Mouse (Mus musculus) heart, embryonic 10.5 days (tissue): ENCODE data around the gene Ccdc155. TPM values are rescaled to one million over a fixed set of nuclear protein-coding genes. Genes with fewer than 3 reads are reported as not detected.

Experiments
- DNase-seq: peaks from one replicate; pipeline ENCODE4 v3.0.0-alpha.2; 2017; ENCODE audit warnings: low spot score
- H3K27ac ChIP-seq: fragments of 300-500 bp; sonication (generic); 2 replicates; pipeline ENCODE4 v1.5.1; 2016; ENCODE audit warnings: mild to moderate bottlenecking
- H3K27me3 ChIP-seq: fragments of 300-500 bp; sonication (generic); 2 replicates; pipeline ENCODE4 v1.6.1; 2016; ENCODE audit warnings: mild to moderate bottlenecking; ENCODE audit not compliant: poor library complexity, insufficient read depth, severe bottlenecking
- H3K36me3 ChIP-seq: fragments of 300-500 bp; sonication (generic); 2 replicates; pipeline ENCODE4 v1.6.1; 2016; ENCODE audit warnings: mild to moderate bottlenecking, moderate library complexity
- H3K4me1 ChIP-seq: fragments of 300-500 bp; sonication (generic); 2 replicates; pipeline ENCODE4 v1.6.1; 2016; ENCODE audit warnings: mild to moderate bottlenecking
- H3K4me3 ChIP-seq: fragments of 300-500 bp; sonication (generic); 2 replicates; pipeline ENCODE4 v1.5.1; 2016; ENCODE audit warnings: mild to moderate bottlenecking, moderate library complexity
- H3K9me3 ChIP-seq: fragments of 300-500 bp; sonication (generic); 2 replicates; pipeline ENCODE4 v1.6.1; 2016; ENCODE audit warnings: mild to moderate bottlenecking, moderate library complexity
- WGBS: fragments of 180-500 bp; shearing (Covaris S2); methylation state at CpG from one replicate; pipeline ENCODE4 v1.1.7; 2016; 5-methylcytosine and 5-hydroxymethylcytosine counted together
- polyA plus RNA-seq: library from polyadenylated mRNA; unstranded; fragments of >200 nt; fragmentation: Nextera tagmentation; extraction: Ambion mirVana; gene quantifications from 2 replicates; pipeline ENCODE4 v1.2.1, GENCODE M21; 2016

Ccdc155 gene
- polyA plus RNA-seq, 1 experiment from 2014 or later = 0.88 TPM

GRCm38 (mm10) chr7:45213708-45214107 is 9.0 kb upstream of the Ccdc155 start:
- H3K27me3 ChIP-seq = peaks cover 35% of the 10 kb centered on the region
- no peak overlapping the region for H3K27ac ChIP-seq

DNA sequence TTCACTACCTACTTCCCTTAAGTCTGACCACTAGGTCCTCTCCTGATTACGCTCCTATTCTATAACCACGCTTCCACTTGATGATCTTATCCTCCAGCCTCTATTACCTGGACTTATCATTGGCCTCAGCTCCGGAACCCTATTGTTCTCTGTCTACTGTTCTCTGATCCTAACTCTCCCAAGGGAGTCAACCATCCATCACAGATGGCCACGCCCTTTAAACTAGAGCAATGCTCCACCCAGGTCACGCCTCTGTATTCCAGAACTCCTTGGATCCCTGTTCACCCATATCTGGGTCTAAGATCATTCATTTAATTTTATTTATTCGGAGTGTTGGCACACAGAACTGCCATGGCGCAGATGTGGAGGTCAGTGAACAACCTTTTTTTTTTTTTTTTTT is 7.7 kb upstream of the Ccdc155 start:
- 72% methylated on average over 7 of the region's 7 CpGs for WGBS
- Histone ChIP-seq H3K27ac (no peak overlapping the region), H3K36me3 (peaks cover 3% of the 10 kb centered on the region), H3K9me3 (no peaks in the 10 kb centered on the region), H3K4me3 (peak overlapping the region; percentile 45; the same call in 1 of the 2 replicates), H3K4me1 (peaks cover 31% of the 10 kb centered on the region), H3K27me3 (peaks cover 35% of the 10 kb centered on the region)
- no peak for DNase-seq

More at GRCm38 (mm10) chr7:45213708-45214107, 9.0 kb upstream of the Ccdc155 start:
- Histone ChIP-seq H3K4me3 (no peak overlapping the region), H3K9me3 (no peaks in the 10 kb centered on the region), H3K4me1 (peaks cover 42% of the 10 kb centered on the region), H3K36me3 (peaks cover 17% of the 10 kb centered on the region)
- no peak for DNase-seq
- WGBS = 51% methylated on average over 5 of the region's 5 CpGs

DNA sequence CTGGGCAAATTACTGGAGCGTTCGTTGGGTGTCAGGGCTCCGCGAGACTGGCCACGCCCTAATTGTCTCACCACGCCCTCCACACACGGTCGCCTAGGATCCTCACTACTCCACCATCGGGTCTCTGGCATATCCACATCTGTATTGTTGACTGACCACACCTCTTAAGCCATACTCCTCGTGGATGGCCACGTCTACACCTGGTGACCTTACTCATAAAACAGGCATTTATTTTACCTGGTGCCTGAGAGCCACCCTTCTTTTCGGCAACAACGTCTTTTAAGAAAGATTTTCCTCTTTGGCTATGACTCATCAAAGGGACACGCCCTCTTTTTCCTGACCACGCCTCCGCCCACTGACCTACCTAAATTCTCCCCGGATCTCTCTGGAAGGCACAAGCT is 7.2 kb upstream of the Ccdc155 start, which contains the start of gene Dkkl1:
Gene Dkkl1 (minus strand): TSS at position 297 of the 401 bp plus-strand sequence.
- no peaks in the 10 kb centered on the region for H3K36me3 ChIP-seq
- peaks cover 26% of the 10 kb centered on the region for H3K4me1 ChIP-seq
- no peaks in the 10 kb centered on the region for H3K9me3 ChIP-seq
- peak within 1 kb of the TSS; percentile 56; the same call in 1 of the 2 replicates for H3K27ac ChIP-seq
- H3K27me3 ChIP-seq = peaks cover 35% of the 10 kb centered on the region
- 3% methylated on average over 17 of the region's 17 CpGs for WGBS
- H3K4me3 ChIP-seq = peak within 1 kb of the TSS; percentile 45
- no peak for DNase-seq

DNA sequence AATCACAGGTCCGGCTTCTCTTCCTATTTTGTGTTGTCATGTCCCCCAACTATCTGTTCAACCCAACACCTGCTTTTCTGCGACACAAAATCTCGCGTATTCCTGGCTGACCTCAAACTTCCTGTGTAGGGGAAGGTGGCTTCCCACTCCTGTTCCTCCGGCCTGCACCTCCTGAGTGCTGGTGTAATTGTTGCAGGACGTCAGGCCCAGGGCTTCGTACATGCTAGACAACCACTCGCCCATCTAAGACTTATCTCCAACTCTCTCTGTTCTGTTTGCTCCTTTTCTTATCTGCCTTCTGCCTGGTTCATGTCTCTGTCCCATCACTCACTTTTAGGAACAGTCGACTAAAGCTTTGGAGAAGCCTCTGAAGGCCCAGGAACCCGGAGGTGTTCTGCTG is 6.4 kb upstream of the Ccdc155 start:
- no peak overlapping the region for H3K27ac ChIP-seq
- DNase-seq = no peak
- WGBS = 33% methylated on average over 10 of the region's 10 CpGs
- H3K36me3 ChIP-seq = no peaks in the 10 kb centered on the region
- H3K4me3 ChIP-seq = 0 out of 2 replicates have a peak overlapping the region, but pooled peaks have one; percentile 45
- no peaks in the 10 kb centered on the region for H3K9me3 ChIP-seq
- peaks cover 20% of the 10 kb centered on the region for H3K4me1 ChIP-seq
- peaks cover 35% of the 10 kb centered on the region for H3K27me3 ChIP-seq

DNA sequence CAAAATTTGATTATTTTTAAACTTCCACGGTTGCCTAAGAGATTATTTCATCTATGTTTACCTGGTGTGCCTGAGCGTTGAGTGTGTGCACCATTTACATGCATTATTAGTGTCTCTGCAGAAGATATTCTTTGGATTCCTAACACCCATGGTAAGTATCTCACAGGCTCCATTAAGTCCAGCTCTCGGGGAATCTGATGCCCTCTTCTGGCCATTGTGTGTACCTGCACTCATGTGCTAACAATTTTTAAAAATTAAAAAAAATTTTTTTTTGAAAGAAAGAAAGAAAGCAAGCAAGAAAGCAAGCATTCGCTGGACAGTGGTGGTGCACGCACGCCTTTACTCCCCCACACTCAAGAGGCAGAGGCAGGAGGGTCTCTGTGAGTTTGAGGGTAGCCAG is 3.6 kb upstream of the Ccdc155 start:
- H3K27me3 ChIP-seq = peaks cover 35% of the 10 kb centered on the region
- WGBS = 70% methylated on average over 6 of the region's 6 CpGs

DNA sequence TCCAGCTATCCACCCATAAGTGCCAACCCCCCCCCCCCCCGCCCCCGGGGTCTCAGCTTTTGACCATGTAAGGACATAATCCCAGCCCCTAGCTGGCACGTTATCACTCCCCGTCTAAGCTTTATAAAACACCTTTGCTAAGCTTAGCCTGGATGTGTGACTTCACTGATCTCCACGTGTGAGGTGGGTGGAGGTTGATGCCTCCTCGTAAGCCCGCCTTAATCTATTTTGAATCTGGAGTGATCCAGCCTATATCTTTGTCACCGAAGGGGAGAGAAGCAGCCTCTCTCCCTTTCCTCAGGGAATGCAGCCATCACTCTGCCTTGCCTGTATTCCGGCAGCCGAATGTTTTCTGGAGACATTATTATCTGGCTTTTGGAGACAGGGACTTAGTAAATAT is 2.0 kb downstream of the Ccdc155 start:
- H3K4me1 ChIP-seq = peaks cover 16% of the 10 kb centered on the region; the same call in 1 of the 2 replicates
- peaks cover 10% of the 10 kb centered on the region for H3K27me3 ChIP-seq
- peak overlapping the region; percentile 67; the same call in 1 of the 2 replicates for H3K27ac ChIP-seq
- H3K9me3 ChIP-seq = no peaks in the 10 kb centered on the region
- no peak overlapping the region for H3K4me3 ChIP-seq
- WGBS = 23% methylated on average over 10 of the region's 10 CpGs
- DNase-seq = no peak
- H3K36me3 ChIP-seq = no peaks in the 10 kb centered on the region

More for the DNA sequence above, 3.6 kb upstream of the Ccdc155 start:
- Histone ChIP-seq H3K9me3 (no peaks in the 10 kb centered on the region), H3K4me1 (peaks cover 13% of the 10 kb centered on the region), H3K4me3 (no peak overlapping the region), H3K27ac (no peak overlapping the region), H3K36me3 (no peaks in the 10 kb centered on the region)
- no peak for DNase-seq

DNA sequence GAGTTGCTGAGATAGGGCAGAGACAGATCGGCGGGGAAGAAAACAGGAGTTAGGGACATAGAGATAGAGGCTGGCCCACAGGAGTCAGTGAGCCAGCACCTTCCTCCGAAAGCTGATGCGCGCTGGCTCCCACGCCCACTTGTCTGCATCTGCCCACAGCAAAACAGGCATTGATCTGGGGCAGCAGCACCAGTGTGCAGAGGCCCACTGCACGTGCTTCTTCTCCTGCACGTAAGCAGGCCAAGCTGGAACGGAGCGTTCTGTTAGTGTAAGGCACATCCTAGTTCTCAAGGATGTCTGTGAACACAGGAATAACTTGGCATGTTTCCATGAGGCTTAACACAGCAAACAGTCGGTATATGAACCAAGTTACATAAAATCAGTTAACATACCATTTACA is 5.7 kb downstream of the Ccdc155 start:
- Histone ChIP-seq H3K4me1 (peaks cover 40% of the 10 kb centered on the region), H3K9me3 (no peaks in the 10 kb centered on the region), H3K27ac (no peak overlapping the region), H3K4me3 (no peak overlapping the region), H3K27me3 (peaks cover 32% of the 10 kb centered on the region), H3K36me3 (no peaks in the 10 kb centered on the region)
- DNase-seq = no peak
- WGBS = 76% methylated on average over 11 of the region's 11 CpGs

- Histone ChIP-seq H3K4me3 (no peak overlapping the region), H3K36me3 (no peaks in the 10 kb centered on the region), H3K27ac (0 out of 2 replicates have a peak overlapping the region, but pooled peaks have one; percentile 6), H3K9me3 (no peaks in the 10 kb centered on the region), H3K4me1 (peaks cover 46% of the 10 kb centered on the region), H3K27me3 (peaks cover 37% of the 10 kb centered on the region)
- 8% methylated on average over 5 of the region's 5 CpGs for WGBS
- peak; percentile 90 for DNase-seq
These were observed 6.3 kb downstream of the Ccdc155 start for GRCm38 (mm10) chr7:45198435-45198834.

DNA sequence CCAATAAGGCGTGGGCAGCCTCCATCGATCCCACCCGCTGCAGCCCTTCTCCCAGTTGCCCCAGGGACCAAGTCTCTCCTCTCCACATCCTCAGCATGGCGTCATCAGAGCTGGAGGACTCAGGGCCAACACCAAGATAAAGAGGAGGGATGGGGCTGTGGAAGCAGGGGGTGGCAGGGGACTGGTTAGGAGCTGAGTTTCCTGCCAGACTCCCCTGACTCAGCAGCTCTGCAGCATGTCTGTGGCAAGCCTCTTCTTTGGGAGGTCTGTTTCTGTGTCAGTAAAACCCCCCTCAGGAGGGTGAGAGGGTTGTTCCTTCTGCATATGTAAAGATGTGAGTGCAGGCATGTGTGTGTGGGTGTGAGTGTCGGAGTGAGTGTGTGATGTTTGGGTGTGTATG is 7.7 kb downstream of the Ccdc155 start:
- Histone ChIP-seq H3K27me3 (peaks cover 45% of the 10 kb centered on the region), H3K36me3 (no peaks in the 10 kb centered on the region), H3K27ac (no peak overlapping the region), H3K9me3 (no peaks in the 10 kb centered on the region), H3K4me3 (no peak overlapping the region; the same call in 1 of the 2 replicates), H3K4me1 (peaks cover 48% of the 10 kb centered on the region)
- WGBS = 58% methylated on average over 5 of the region's 5 CpGs
- DNase-seq = no peak

DNA sequence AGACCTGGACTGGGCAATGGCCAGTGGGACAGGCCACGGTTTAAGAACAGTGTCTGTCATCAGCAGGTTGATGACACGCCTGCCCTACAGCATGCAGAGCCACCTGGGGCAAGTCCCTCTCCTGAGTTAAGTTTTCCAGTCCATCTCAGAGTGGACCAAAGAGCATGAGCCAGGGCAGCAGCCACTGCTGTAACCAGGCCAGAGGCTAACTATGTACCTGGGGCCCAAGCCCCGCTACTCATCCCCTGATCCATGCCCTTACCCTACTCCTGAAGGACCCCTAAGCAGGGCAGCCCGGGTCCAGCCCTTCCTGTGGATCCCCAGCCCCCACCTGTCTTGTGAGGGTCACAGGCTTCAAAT is 8.5 kb downstream of the Ccdc155 start:
- no peaks in the 10 kb centered on the region for H3K9me3 ChIP-seq
- peaks cover 51% of the 10 kb centered on the region for H3K27me3 ChIP-seq
- no peak for DNase-seq
- H3K4me1 ChIP-seq = peaks cover 56% of the 10 kb centered on the region
- no peaks in the 10 kb centered on the region for H3K36me3 ChIP-seq
- H3K27ac ChIP-seq = peak overlapping the region; percentile 16; the same call in 1 of the 2 replicates
- WGBS = 79% methylated on average over 4 of the region's 4 CpGs
- no peak overlapping the region for H3K4me3 ChIP-seq

DNA sequence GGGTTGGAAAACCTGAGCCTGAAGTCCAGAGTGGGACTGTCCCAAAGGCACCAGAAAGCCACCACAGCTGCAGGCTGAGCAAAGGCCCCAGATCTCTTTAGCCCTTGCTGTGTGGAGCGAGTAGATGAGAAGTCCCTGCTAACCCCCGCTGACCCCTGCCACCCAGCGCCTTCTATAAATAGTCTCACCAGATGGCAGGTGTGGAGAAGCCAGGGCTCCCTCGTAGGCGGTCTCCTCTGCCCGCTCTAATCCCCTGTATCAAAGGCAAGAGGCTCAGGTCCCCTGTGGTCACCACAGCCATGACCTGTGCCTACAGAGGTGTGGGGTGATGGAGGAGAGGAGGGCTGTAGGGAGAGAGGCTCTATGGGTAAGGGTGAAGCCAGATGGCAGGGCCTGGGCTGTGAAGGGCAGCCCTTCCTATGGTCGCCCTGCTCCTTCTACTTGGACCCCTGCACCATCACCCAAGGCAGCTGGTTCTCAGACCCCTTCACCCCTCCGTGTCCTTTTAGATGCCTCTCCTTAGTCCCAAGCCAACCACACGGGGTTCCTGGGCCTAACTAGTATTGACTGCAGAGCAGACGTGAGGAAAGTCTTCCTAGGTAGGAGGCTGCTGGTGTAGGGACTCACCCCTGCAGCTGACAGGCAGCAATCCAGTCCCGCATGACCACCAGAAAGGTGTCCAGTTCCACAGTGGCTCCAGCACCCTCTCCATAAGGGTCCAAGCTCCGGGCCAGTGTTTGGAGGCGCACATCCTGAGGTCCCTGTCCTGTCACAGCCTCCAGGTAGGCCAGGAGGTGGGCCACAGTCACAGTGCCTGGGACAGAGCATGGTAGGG is 9.1 kb downstream of the Ccdc155 start:
- Histone ChIP-seq H3K27ac (peak overlapping the region; percentile 19), H3K9me3 (no peaks in the 10 kb centered on the region), H3K27me3 (peaks cover 53% of the 10 kb centered on the region), H3K4me3 (no peak overlapping the region), H3K36me3 (no peaks in the 10 kb centered on the region), H3K4me1 (peaks cover 60% of the 10 kb centered on the region)
- WGBS = 49% methylated on average over 13 of the region's 13 CpGs
- no peak for DNase-seq

DNA sequence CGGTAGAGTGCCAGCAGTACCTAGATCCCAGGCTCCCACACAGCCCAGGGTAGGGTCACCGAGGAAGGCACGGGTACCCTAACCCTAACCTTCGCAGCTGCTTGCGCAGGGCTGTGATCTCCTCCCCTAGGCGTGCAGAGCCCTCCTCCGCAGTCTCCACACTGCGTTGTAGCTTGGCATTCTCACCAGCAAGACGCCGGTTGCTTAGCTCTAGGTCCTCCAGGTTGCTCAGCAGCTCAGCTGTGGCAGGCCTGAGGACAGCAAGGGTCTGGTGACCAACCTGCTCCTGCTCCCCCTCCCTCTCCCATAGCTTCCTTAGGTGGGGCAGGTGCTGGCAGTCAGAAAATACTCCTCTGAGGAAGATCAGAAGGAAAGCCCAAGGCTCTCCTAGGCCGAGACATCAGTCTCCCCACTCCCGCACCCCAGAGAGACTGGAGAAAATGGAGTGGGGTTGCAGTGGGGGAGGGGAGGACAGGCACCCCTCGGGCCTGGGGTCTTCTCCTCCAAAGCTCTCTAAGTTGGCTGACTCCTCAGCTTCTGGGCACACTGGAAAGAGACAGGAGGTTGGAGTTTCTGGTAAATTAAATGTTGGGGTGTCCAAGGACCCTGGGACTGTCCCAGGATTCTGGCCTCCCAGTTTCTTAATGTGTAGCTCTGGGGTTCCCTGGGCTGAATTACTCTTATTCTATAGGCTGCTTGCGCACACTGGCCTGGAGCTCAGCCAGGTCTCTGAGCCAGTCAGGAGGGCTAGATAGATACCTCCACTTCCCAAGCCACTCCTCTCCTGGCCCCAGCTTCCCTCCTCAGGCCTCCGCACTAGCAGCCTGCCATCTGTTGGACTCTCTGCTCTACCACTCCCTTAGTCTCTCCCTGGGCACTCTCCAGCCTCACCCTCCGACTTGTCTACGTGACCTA is 10.6 kb downstream of the Ccdc155 start:
- no peak for DNase-seq
- Histone ChIP-seq H3K4me1 (peaks cover 60% of the 10 kb centered on the region), H3K9me3 (no peaks in the 10 kb centered on the region), H3K27me3 (peaks cover 64% of the 10 kb centered on the region), H3K36me3 (no peaks in the 10 kb centered on the region), H3K4me3 (no peak overlapping the region), H3K27ac (no peak overlapping the region)
- 73% methylated on average over 17 of the region's 17 CpGs for WGBS

DNA sequence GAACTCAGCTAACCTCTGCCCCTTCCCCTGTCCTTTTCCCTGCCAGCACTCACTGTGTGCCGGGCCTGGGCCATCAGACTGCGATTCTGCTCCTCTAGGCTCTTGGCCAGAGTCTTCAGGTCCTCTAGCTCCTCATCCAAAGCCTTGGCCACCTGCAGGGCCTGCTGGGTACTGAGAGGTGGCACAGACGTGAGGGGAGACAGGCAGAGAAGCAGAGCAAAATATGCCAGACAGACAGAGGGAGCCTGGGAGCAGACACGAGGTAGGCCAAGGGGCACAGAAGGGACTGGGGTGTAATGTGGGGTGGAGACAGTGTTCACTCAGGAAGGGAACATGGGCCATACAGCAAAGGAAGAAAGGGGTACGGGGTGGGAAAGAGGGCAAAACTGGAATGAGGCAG is 11.3 kb downstream of the Ccdc155 start:
- Histone ChIP-seq H3K36me3 (no peaks in the 10 kb centered on the region), H3K9me3 (no peaks in the 10 kb centered on the region), H3K27me3 (peaks cover 72% of the 10 kb centered on the region), H3K4me1 (peaks cover 57% of the 10 kb centered on the region), H3K4me3 (no peak overlapping the region), H3K27ac (peak overlapping the region; percentile 62)
- no peak for DNase-seq
- WGBS = 59% methylated on average over 5 of the region's 5 CpGs
